Mouse (Mus musculus) MEL (cell line): Measurements from ENCODE around the gene Hoxb5. TPM values are rescaled to one million over a fixed set of nuclear protein-coding genes. Genes with fewer than 3 reads are reported as not detected.

Experiments used
- DNase-seq: peaks from one replicate; pipeline ENCODE4 v3.0.0; 2011; ENCODE audit warnings: low read depth, low spot score
- H3K27ac ChIP-seq: 2 replicates; pipeline ENCODE4 v1.5.1; 2012; ENCODE audit warnings: low read depth, mild to moderate bottlenecking, control low read depth, low read length, moderate library complexity; ENCODE audit not compliant: control insufficient read depth
- H3K27me3 ChIP-seq, 2 experiments: fragments of 150-350 bp in 1 of 2; sonication (generic) in 1 of 2; 2 replicates each; pipeline ENCODE4 v1.6.1; 2012; ENCODE audit warnings: low read length in 2 of 2, mild to moderate bottlenecking in 2 of 2, improper control_type of control experiment in 1 of 2, moderate library complexity in 1 of 2; ENCODE audit not compliant: insufficient read depth in 2 of 2, control insufficient read depth in 1 of 2
- H3K36me3 ChIP-seq, 2 experiments: 2 replicates each; pipeline ENCODE4 v1.6.1; 2012 to 2014; ENCODE audit warnings: low read length in 2 of 2, improper control_type of control experiment in 1 of 2, inconsistent platforms in 1 of 2, mild to moderate bottlenecking in 1 of 2; ENCODE audit not compliant: insufficient read depth in 2 of 2, control insufficient read depth in 1 of 2
- H3K4me1 ChIP-seq, 2 experiments: fragments of 150-350 bp in 1 of 2; sonication (generic) in 1 of 2; 2 replicates each; pipeline ENCODE4 v1.6.1; 2012; ENCODE audit warnings: low read length in 2 of 2, improper control_type of control experiment in 1 of 2, mild to moderate bottlenecking in 1 of 2; ENCODE audit not compliant: insufficient read depth in 2 of 2, control insufficient read depth in 1 of 2
- H3K4me3 ChIP-seq, 2 experiments: fragments of 150-350 bp in 1 of 2; sonication (generic) in 1 of 2; 2 replicates each; pipeline ENCODE4 v1.5.1; 2012; ENCODE audit warnings: low read depth in 2 of 2, low read length in 2 of 2, mild to moderate bottlenecking in 2 of 2, moderate library complexity in 2 of 2, control low read depth in 1 of 2, improper control_type of control experiment in 1 of 2; ENCODE audit not compliant: control insufficient read depth in 1 of 2, insufficient read depth in 1 of 2
- H3K79me2 ChIP-seq: 2 replicates; pipeline ENCODE4 v1.6.1; 2012; ENCODE audit warnings: mild to moderate bottlenecking, low read length, moderate library complexity; ENCODE audit not compliant: control insufficient read depth, poor library complexity, insufficient read depth
- H3K9ac ChIP-seq: 2 replicates; pipeline ENCODE4 v1.6.1; 2012; ENCODE audit warnings: low read depth, mild to moderate bottlenecking, control low read depth, low read length, moderate library complexity; ENCODE audit not compliant: control insufficient read depth, poor library complexity, severe bottlenecking
- H3K9me3 ChIP-seq: fragments of 150-350 bp; sonication (generic); replicated peaks from 2 replicates; pipeline ENCODE4 v1.6.1; 2012; ENCODE audit warnings: mild to moderate bottlenecking, low read length, improper control_type of control experiment, moderate library complexity; ENCODE audit not compliant: insufficient read depth
- CHD1 ChIP-seq: IDR thresholded peaks from 2 replicates; pipeline ENCODE4 v1.6.1; 2012; ENCODE audit warnings: low read depth, mild to moderate bottlenecking, inconsistent platforms, low read length, improper control_type of control experiment
- CHD2 ChIP-seq: IDR thresholded peaks from 2 replicates; pipeline ENCODE4 v1.6.1; 2011; ENCODE audit warnings: low read length, improper control_type of control experiment
- CTCF ChIP-seq, 3 experiments: IDR thresholded peaks in 2 of 3; conservative IDR thresholded peaks in 1 of 3; 2 replicates each; pipeline ENCODE4 v1.5.1; 2011 to 2012; ENCODE audit warnings: low read length in 3 of 3, low read depth in 2 of 3, mild to moderate bottlenecking in 2 of 3, improper control_type of control experiment in 1 of 3, inconsistent platforms in 1 of 3, mixed read lengths in 1 of 3, moderate library complexity in 1 of 3; ENCODE audit not compliant: control insufficient read depth in 1 of 3, insufficient read depth in 1 of 3, poor library complexity in 1 of 3, severe bottlenecking in 1 of 3
- E2F4 ChIP-seq: IDR thresholded peaks from 2 replicates; pipeline ENCODE4 v1.6.1; 2011; ENCODE audit warnings: low read depth, low read length, improper control_type of control experiment, borderline replicate concordance
- ELF1 ChIP-seq: IDR thresholded peaks from 2 replicates; pipeline ENCODE4 v1.6.1; 2014; ENCODE audit warnings: low read depth, mild to moderate bottlenecking, inconsistent platforms, low read length, improper control_type of control experiment, moderate library complexity
- ETS1 ChIP-seq: IDR thresholded peaks from 2 replicates; pipeline ENCODE4 v1.6.1; 2012; ENCODE audit warnings: low read depth, mild to moderate bottlenecking, inconsistent platforms, low read length, improper control_type of control experiment, moderate library complexity
- GABPA ChIP-seq: IDR thresholded peaks from 2 replicates; pipeline ENCODE4 v1.6.1; 2012; ENCODE audit warnings: low read depth, mild to moderate bottlenecking, inconsistent platforms, low read length, improper control_type of control experiment, moderate library complexity
- GATA1 ChIP-seq: IDR thresholded peaks from 2 replicates; pipeline ENCODE4 v1.6.1; 2011; ENCODE audit warnings: low read depth, low read length, improper control_type of control experiment
- HCFC1 ChIP-seq: IDR thresholded peaks from 2 replicates; pipeline ENCODE4 v1.6.1; 2012; ENCODE audit warnings: low read depth, mild to moderate bottlenecking, inconsistent platforms, low read length, improper control_type of control experiment, moderate library complexity
- JUND ChIP-seq: IDR thresholded peaks from 2 replicates; pipeline ENCODE4 v1.6.1; 2011; ENCODE audit warnings: low read depth, mild to moderate bottlenecking, improper control_type of control experiment, low read length
- MAFK ChIP-seq: IDR thresholded peaks from 2 replicates; pipeline ENCODE4 v1.6.1; 2011; ENCODE audit warnings: low read depth, mild to moderate bottlenecking, low read length, improper control_type of control experiment, borderline replicate concordance
- MAZ ChIP-seq: IDR thresholded peaks from 2 replicates; pipeline ENCODE4 v1.6.1; 2012; ENCODE audit warnings: low read depth, mild to moderate bottlenecking, inconsistent platforms, low read length, improper control_type of control experiment
- MXI1 ChIP-seq: IDR thresholded peaks from 2 replicates; pipeline ENCODE4 v1.6.1; 2011; ENCODE audit warnings: mild to moderate bottlenecking, low read depth, low read length, improper control_type of control experiment
- MYC ChIP-seq: IDR thresholded peaks from 2 replicates; pipeline ENCODE4 v1.6.1; 2011; ENCODE audit warnings: low read depth, mild to moderate bottlenecking, low read length, improper control_type of control experiment, moderate library complexity
- NRF1 ChIP-seq: IDR thresholded peaks from 2 replicates; pipeline ENCODE4 v1.6.1; 2014; ENCODE audit warnings: low read depth, mild to moderate bottlenecking, inconsistent platforms, low read length, improper control_type of control experiment, moderate library complexity; ENCODE audit not compliant: poor library complexity, insufficient read depth, severe bottlenecking
- POLR2AphosphoS2 ChIP-seq: IDR thresholded peaks from 2 replicates; pipeline ENCODE4 v1.6.1; 2011; ENCODE audit warnings: low read length, improper control_type of control experiment
- POLR2AphosphoS5 ChIP-seq: IDR thresholded peaks from 2 replicates; pipeline ENCODE4 v1.6.1; 2012; ENCODE audit warnings: low read depth, borderline replicate concordance, mild to moderate bottlenecking, inconsistent platforms, low read length, moderate library complexity, mixed read lengths
- RCOR1 ChIP-seq: IDR thresholded peaks from 2 replicates; pipeline ENCODE4 v1.6.1; 2012; ENCODE audit warnings: low read depth, mild to moderate bottlenecking, inconsistent platforms, low read length, improper control_type of control experiment
- SIN3A ChIP-seq: IDR thresholded peaks from 2 replicates; pipeline ENCODE4 v1.6.1; 2012; ENCODE audit warnings: low read length, improper control_type of control experiment, inconsistent platforms
- TAL1 ChIP-seq: IDR thresholded peaks from 2 replicates; pipeline ENCODE4 v1.6.1; 2012; ENCODE audit warnings: mild to moderate bottlenecking, inconsistent platforms, low read length, moderate library complexity, mixed read lengths
- TBP ChIP-seq: IDR thresholded peaks from 2 replicates; pipeline ENCODE4 v1.8.0; 2011; ENCODE audit warnings: low read depth, low read length, improper control_type of control experiment
- TCF12 ChIP-seq: IDR thresholded peaks from 2 replicates; pipeline ENCODE4 v1.6.1; 2014; ENCODE audit warnings: low read depth, mild to moderate bottlenecking, inconsistent platforms, low read length, improper control_type of control experiment, moderate library complexity
- UBTF ChIP-seq: IDR thresholded peaks from 2 replicates; pipeline ENCODE4 v1.6.1; 2012; ENCODE audit warnings: low read depth, mild to moderate bottlenecking, inconsistent platforms, low read length, improper control_type of control experiment, moderate library complexity, borderline replicate concordance; ENCODE audit not compliant: insufficient read depth
- USF1 ChIP-seq: IDR thresholded peaks from 2 replicates; pipeline ENCODE4 v1.6.1; 2014; ENCODE audit warnings: low read depth, mild to moderate bottlenecking, inconsistent platforms, low read length, improper control_type of control experiment, moderate library complexity
- ZC3H11A ChIP-seq: IDR thresholded peaks from 2 replicates; pipeline ENCODE4 v1.6.1; 2012; ENCODE audit warnings: low read depth, mild to moderate bottlenecking, inconsistent platforms, low read length, improper control_type of control experiment
- ZKSCAN1 ChIP-seq: IDR thresholded peaks from 2 replicates; pipeline ENCODE4 v1.6.1; 2012; ENCODE audit warnings: low read depth, mild to moderate bottlenecking, inconsistent platforms, low read length, improper control_type of control experiment, moderate library complexity
- ZMIZ1 ChIP-seq: IDR thresholded peaks from 2 replicates; pipeline ENCODE4 v1.6.1; 2012; ENCODE audit warnings: low read depth, mild to moderate bottlenecking, inconsistent platforms, low read length, improper control_type of control experiment, moderate library complexity
- polyA plus RNA-seq, 2 experiments: library from polyadenylated mRNA; stranded (reverse) in 1 of 2; unstranded in 1 of 2; fragments of >175 nt in 1 of 2; fragments of >200 nt in 1 of 2; gene quantifications; 2 replicates each; pipeline versions ENCODE4 v1.2.1 to v1.2.4; 2012; ENCODE audit warnings: low replicate concordance in 2 of 2, low read depth in 1 of 2; ENCODE audit not compliant: insufficient read length in 2 of 2, insufficient read depth in 1 of 2, missing spikeins in 1 of 2
- total RNA-seq: library from RNA; depleted of rRNA; stranded (reverse); fragments of 300-350 nt; gene quantifications from 2 replicates; pipeline ENCODE4 v1.2.3, GENCODE M21; 2012

Gene Hoxb5
- total and polyA plus RNA-seq, 3 experiments, result not detected

GRCm38 (mm10) chr11:96275896-96276295, 27.2 kb upstream of the Hoxb5 start:
- peaks cover 0 to 1% of the 10 kb centered on the region in 2 experiments; a peak in 2 of 4 replicates for H3K27me3 ChIP-seq
- H3K36me3 ChIP-seq, result no peaks in the 10 kb centered on the region
- TF ChIP-seq MXI1 (no peak), MYC (no peak), GABPA (no peak), POLR2AphosphoS2 (no peak), MAZ (no peak), UBTF (no peak), SIN3A (no peak), HCFC1 (no peak), TBP (no peak), JUND (no peak), MAFK (no peak), ZMIZ1 (no peak), GATA1 (no peak), TCF12 (no peak), POLR2AphosphoS5 (no peak), CHD1 (no peak)
- no peaks in the 10 kb centered on the region for H3K4me1 ChIP-seq
- H3K4me3 ChIP-seq, result no peak overlapping the region
- H3K9me3 ChIP-seq, result no peaks in the 10 kb centered on the region
- no peak overlapping the region for H3K27ac ChIP-seq
- H3K9ac ChIP-seq, result no peak overlapping the region
- no peak for DNase-seq
- H3K79me2 ChIP-seq, result no peaks in the 10 kb centered on the region

GRCm38 (mm10) chr11:96277151-96278044, 25.7 kb upstream of the Hoxb5 start:
- H3K4me1 ChIP-seq, result no peaks in the 10 kb centered on the region
- TF ChIP-seq ZC3H11A (no peak), NRF1 (no peak), SIN3A (no peak), CTCF (IDR thresholded peaks at IDR 0.05 in 2 of 3, conservative IDR thresholded peaks at IDR 0.05 in 1 of 3; ENCODE audit: control insufficient read depth in 1 of 3, insufficient read depth in 1 of 3, low read depth in 2 of 3, low read length in 3 of 3, poor library complexity in 1 of 3, severe bottlenecking in 1 of 3) (no peak), ETS1 (no peak), TAL1 (no peak), MYC (no peak), USF1 (no peak), MAZ (no peak), CHD2 (no peak), MAFK (no peak), GATA1 (no peak), ELF1 (no peak), E2F4 (no peak), HCFC1 (no peak), ZKSCAN1 (no peak), UBTF (no peak), RCOR1 (no peak)

More at GRCm38 (mm10) chr11:96277151-96278044, 25.7 kb upstream of the Hoxb5 start:
- Histone ChIP-seq H3K79me2 (no peaks in the 10 kb centered on the region), H3K27ac (no peak overlapping the region), H3K4me3 (no peak overlapping the region), H3K9me3 (no peaks in the 10 kb centered on the region), H3K9ac (no peak overlapping the region), H3K27me3 (peaks cover 2 to 6% of the 10 kb centered on the region in 2 experiments), H3K36me3 (no peaks in the 10 kb centered on the region)
- DNase-seq, result no peak
